Mouse (Mus musculus) spleen, adult 12 weeks (tissue): ENCODE results near the gene Tspan18.
A peak's percentile ranks its signal among the peaks of the same experiment; 100 is the strongest.

Experiments
- DNase-seq: peaks from one replicate; pipeline ENCODE4 v3.0.0; 2022; ENCODE audit warnings: low spot score

Gene Tspan18

DNA sequence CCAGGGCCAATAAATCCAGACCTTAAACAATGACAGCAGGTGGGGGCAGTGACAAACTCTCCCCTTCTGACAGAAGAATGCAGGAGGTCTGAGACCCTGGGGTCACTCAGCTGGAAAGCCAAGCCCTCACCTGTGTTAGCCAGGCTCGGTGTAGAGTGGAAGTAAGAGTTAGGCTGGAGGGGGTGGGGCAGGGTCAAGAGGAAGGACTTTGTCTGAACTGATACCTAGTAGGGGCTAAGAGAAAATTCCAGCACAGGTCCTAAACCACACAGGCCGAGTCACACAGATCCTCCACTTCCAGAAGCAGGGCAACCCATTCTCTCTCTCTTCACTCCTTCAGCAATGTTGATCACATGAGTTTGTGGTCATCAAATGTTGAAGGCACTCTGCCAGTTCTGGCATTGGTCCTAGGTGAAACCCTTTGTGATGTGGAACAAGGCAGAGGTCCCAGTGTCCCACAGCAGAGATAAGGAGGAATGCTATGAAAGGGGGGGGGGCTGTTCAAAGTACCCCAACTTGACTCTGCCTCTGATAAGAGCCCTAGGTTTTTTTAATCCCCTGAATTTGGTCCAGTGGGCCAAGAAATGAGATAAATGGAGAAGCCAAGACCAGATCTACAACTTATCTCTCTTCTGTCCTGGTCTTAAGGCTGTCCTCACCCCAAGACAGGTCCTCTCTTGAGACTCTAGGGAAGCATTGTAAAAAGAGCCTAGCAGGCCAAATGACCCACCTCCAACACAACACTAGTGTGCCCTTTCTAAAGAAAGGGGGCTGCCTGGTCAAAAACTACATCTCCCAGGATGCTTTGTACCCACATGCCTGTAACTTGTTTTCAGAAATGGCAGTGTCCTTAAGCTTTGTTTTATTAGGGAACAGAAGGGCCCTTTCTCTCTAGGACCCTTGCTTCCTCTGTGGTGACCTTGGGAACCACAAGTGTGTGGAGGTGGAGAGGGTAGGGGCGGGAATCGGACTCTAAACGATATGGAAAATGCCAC lies 71.7 kb downstream of the Tspan18 start:
- DNase-seq, result no peak

DNA sequence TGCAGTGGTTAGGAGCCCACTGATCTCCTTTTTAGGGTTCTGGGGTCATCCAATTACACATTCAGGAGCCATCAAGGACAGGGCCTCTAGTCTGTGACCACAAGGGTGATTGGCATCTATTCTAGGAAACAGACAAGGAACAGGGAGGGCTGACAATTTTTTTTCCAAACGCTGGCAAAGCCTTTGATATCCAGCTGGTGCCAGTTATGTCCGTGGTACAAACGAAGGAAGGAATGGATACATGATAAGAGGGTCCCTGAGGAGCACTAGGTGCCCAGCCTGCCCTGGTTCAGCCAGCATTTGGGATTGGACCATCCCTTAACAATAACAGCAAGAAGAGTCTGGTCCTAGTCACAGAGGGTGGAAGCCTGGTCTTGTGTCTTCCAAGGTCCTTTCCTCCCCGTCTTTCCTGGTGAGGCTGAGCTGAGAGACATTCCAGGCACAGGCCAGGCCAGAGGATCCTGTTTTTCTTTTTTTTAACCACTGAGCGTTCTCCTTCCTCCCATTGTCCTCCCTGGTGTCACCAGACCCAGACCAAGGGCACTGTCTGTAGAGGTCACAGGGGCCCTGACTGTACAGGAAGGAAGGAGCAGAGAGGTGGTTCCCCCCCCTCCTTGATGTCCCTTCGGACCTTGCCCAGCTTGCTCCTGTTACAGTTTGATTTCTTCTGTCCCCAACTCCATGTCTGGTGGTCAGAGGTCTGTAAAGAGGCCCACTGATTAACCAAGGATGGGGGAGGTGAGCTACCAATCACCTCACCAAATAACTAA lies 72.6 kb downstream of the Tspan18 start:
- DNase-seq, result no peak

DNA sequence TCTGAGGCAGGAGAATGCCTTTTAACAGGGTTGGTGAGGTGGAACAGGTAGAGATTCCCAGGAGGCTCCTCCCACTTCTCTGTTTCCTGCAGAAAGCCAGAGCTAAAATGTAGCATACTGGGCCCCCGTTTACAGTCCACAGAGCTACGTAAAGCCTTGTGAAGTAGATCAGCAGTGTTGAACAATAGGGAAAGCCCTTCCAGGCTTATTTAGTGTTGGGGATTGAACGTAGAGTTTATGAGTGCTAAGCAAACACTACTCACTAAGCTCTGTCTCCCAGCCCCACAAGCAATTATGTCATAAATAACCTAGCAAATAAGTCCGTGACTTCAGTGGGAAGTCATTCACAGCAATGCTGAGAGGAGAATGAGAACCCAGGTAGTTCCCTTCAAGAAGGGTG lies 76.7 kb downstream of the Tspan18 start:
- no peak for DNase-seq

DNA sequence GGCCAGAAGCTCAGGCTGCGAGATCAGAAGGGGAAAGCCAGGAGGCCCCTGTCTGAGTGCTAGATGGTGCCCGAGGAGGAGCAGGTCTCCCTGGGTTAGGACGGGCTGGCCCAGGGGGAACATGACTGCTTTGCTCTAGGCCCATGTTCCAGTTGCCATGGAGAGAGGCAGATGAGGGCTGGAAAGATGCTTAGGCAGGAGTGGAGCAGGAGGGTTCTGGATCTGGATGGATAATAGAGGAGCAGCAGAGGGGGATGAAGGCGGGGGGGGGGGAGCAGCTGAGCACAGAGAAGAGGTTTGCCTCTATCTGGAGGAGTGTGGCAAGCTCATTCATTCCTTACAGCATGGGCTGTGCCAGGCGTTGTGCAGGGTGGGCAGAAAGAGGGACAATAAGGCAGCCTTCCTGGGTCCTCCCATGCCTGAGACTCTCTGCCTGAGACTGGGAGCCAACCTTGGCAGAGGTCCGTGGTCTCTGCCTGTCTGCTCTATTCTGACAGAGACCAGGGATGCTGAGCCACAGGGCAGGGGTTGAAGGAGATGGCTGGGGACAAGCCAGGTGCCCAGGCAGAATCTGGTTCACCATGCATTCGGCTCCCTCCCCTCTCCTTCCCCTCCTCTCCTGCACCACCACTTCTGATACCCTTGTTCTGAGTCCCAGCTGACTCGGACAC lies 77.4 kb downstream of the Tspan18 start:
- no peak for DNase-seq

DNA sequence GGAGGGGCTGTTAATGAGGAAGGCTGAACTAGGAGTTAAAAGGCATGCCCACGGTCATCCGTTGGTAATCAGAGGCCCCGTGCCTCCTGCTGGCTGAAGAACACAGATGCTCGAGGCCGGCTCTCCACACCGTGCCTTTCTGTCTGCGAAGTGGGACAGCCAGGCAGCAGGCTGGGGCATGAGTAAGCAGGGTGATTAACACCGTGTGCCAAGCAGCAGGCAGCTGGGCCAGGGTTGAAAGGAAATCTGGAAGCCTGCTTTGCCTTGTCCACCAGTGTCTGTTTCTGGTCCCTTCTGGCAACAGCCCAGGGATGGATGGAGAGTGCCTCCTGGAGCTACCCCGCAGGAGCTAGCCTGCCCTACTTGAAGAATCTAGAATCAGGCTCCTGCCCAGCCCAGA lies 81.9 kb downstream of the Tspan18 start:
- no peak for DNase-seq

DNA sequence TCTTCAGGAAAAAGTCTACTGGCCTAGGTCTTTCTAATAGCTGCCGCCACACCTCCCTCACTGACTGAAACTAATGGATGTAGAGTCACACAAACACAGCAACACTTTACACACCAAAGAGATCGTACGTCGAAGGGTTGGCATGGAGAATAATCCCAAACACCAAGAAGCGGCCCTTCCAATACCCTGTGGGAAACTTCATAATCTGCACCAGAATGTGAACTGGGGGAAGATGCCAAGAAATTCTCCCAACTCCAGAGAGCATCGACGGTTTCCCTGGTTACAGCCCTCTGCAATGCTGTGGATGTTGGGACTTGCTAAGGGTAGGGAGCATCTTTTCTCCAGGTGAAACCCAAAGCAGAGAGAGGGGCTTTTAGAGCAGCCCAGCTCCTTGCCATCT lies 83.7 kb downstream of the Tspan18 start:
- no peak for DNase-seq

DNA sequence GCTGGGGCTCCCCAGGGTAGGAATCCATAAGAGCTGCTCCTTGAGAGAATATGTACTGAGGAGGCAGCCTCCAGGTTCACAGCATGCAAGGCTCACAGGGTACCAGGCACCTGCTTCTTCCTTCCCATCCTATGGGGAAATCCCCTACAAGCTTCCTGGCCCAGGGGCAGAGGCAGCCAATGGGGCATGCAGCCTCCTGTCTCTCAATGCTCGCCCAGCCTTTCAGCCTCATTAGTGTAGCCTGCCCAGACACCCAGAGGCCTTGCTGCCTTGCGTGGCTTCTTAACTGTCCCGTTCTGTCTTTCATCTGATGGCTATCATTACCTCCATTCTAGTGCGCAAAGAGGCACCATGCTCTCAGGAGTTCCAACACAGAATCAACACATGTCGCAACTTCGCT lies 85.2 kb downstream of the Tspan18 start:
- no peak for DNase-seq

DNA sequence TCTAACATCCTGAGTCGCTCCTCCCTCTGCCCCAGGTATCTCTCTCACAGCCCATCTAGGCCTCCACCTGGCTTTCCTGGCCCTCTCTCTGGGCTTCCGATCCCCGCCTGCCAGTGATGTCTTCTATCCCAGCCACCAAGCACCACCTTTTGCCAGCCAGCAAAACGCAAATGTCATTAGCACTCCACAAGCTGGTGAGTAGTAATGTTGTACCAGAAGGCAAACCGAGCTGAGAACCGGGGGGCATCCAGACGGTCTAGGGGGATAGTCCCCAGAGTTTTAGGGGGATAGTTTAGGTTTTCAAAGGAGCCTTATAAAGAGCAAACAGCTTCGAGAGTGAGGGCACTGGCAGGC lies 90.2 kb downstream of the Tspan18 start:
- DNase-seq, result no peak

DNA sequence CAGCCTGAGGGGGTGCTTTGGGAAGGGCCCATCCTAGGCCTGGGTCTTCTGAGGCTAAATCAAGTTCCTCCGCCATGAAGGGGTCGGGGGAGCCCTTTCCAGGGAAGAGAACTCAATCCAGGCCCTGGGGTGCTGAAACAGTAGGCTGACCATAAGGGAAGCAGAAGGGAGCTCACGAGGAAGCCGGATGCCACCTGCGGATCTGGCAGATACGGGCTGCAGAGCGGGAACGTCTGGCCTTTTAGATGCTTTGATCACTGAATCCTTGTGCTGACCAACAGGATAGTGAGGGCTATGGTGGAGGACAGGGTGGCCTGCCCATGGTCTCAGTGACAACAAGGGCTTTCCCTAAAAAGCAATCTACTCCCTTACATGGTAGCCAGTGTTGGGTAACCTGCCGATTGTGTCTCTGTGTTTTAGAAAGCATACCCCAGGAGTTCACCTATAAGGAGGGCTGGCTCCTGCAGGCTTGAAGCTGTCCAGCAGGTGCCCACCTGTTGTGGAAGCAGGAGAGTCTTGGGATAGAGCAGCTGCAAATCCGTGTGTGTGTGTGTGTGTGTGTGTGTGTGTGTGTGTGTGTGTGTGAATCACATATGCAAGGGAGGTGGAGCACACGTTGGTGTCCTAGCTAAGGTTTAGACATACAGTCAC lies 90.7 kb downstream of the Tspan18 start:
- no peak for DNase-seq

DNA sequence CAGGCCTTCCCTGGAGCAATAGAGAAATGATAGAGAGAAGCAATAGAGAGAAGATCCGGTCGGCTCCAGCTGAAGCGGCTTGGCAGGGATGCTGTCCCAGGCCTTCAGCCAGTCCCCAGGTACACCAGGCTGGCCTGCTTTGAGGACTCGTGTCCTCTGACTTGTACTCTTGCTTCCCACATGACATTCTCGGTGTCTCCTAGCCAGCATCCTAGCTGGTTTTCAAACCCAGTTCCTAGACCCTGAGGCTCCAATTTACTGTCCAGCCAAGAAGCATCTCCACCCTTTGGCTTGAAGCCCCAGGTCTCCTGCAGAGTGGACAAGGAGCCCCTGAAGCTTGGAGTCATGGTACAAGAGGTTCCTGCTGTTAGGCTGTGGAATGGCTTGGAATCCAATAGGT lies 92.1 kb downstream of the Tspan18 start:
- no peak for DNase-seq

DNA sequence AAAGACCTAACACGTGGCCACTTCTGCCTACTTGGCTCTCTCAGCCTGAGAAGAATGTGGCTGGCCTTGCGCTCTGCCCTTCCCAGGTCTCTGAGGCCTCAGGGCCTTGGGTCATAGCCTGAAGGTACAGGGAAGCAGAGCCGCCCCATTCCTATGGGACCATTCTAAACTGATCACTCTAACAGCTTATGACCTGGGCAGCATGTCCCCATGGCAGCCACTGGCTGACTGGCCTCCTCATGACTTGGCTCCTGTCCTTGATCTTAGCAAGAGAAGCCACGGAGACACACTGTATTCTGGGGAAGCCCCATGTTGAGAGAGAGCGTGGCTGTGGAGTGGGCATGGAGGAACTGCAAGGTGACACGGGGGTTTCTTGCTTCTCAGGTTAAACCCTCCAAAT lies 95.4 kb downstream of the Tspan18 start:
- no peak for DNase-seq

DNA sequence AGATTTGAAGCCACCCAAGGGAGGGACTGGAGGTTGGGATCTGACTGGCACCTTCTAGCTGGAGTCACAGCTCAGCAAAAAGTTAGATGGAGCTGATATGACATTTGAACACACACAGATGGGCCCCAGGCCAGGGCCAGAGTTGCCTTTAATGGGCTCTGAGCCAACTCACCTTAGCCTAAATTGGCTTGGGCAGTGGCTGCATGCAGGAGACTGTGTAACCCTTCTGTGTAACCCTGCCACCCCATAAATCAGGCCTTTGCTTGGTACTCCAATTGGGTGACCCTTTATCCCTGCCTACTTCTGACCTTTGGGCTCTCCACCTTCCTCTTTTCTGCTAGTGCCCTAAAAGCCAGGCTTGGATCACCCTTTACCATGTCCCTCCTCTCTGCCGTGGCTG lies 97.2 kb downstream of the Tspan18 start:
- no peak for DNase-seq

DNA sequence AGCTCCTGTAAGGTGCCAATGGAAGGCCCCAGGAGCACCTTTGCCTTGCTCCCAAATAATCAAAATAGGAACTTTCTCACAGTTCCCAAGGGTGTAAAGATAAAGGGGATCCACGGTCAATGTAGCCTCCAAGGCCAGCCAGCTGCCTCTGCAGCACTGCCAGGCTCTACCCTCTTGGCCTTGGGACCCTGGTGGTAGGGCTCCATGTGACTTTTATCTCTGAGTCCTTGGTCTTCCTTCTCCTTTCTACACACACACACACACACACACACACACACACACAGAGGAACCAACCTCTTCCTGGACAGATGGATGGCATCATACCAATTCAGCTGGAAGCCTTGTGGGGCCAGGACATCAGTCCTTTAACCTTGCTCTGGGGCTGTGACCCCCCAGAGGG lies 102.2 kb downstream of the Tspan18 start:
- DNase-seq, result no peak

DNA sequence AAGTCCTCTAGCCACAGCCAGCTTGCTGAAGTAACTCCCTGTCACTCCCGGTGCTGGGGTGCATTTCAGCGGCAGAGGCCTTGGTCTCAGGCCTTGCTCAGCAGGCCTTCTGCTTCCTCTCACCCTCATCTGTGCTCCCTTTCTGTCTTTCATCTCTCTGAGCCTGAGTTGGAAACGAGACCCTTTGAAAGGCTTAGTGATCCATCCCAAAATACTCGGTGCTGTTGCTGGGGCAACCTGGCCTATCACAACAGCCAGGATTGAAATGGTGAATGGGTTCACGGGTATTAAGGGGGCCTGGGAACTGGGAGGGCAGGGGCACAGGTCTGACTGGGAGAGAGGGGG lies 105.9 kb downstream of the Tspan18 start:
- no peak for DNase-seq

DNA sequence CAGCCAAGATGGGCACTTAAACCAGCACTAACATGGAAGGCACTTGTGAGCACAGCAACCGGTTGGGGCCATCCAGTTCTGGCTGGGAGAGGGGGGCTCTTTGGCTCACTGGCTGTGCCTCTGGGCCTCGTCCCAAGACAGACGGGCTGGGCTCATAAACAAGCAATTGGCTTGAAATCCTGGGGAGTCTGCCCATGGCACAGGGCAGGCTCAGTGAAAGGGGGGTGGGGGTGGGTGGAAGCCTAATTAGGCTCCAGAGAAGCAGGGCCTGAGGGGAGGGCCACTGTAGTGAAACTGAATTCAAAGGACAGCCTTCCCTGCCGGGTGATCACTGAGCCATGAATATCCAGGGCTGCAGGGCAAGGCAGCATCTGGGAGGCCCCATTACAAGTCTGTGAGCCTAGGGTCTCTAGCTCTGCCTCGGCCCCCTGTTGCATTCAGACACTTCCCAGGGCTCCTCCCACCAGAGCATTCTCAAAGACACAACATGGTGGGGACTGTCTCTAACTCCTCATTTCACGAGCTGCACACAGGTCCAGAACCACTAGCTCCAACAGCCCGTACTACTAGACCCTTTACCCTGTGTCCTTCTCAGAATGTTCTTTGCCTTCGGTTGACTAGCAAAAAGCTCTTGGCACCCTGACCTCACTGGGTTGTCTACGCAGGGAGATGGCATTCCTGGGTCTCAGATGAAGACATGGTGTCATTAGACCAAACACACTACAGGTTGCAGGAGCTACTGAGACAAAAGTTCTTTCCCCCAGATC lies 106.4 kb downstream of the Tspan18 start:
- DNase-seq, result no peak

DNA sequence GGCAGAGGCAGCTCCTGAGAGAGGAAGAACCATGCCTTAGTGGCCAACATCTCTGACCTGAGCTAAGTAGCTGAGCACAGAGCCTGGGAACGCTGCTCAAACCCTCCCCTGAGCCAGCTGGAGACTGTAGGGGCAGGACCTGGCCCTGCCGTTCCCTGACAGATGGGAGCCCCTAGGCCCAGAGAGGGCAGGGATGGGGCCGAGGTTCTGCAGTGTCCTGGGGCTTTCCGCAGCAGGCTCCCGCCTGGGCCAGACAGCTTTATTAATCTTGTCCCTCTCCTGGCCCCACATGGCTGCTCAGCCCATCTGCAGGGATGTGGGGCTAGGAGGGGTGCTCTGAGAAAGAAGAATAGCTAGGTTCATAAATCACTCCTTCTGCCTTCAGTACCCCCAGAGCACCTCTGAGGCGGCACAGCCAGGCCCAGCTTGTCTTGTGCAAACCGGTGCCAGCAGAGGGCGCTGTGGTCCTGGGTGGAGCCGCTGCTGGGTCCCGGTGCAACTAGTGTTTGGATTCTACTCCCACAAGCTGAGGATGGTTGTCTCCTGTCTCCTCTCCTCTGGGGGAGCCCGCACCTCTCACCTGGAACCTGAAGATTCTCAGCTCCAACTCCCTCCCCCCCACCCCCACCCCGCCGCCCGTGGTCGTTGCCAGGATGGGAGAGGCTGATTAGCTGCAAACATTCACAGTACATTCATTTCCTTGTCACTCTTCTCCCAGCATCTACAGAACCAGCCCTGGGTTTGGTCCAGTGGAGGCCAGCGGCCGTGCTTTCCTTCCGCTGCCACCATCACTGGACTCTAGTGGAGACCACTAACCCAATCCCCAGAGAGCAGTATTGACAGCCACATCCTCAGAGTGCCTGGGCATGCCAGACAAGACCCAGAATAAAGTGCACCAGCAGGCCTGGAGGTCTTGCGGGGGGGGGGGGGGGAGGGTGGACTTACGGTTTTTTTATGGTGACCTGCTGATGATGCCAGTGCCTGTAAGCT lies 107.4 kb downstream of the Tspan18 start:
- DNase-seq, result peak; percentile 20

DNA sequence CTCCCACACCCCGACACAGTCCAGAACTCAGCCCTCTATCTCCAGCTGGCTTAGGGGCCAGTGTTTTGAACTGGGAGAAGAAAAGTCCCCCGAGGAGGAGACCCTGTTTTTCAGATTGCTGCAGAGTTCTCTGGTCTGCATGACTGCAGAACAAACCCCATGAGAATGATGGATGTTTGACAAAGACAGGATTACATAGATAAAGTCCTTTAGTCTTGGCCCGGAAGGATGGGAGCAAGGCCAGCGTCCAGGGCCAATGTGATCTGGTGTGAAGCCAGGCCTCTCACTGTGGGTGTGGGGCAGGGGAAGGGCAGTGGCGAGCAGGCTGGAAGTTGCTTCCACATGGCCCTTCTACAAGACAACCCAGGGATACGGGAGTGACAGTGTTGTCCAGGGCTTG lies 110.8 kb downstream of the Tspan18 start:
- no peak for DNase-seq

DNA sequence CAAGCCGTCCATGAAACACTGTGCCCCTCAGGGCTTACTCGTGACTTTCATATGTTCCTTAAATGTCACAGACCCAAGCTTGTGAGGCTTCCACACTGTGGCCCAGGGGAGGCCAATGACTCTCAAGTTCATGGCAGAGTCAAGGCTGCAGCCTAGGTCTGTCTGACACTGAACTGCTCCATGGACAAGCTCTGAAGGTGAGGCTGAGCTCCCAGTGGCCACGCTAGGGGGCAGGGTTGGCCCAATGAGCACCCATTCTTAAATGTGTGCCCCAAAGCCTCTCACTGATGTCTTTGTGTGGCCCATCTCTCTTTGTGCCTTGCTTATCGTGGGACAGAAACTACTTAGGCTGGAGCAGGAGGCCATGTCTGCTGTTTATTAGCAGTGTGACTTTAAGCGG lies 113.9 kb downstream of the Tspan18 start:
- no peak for DNase-seq

DNA sequence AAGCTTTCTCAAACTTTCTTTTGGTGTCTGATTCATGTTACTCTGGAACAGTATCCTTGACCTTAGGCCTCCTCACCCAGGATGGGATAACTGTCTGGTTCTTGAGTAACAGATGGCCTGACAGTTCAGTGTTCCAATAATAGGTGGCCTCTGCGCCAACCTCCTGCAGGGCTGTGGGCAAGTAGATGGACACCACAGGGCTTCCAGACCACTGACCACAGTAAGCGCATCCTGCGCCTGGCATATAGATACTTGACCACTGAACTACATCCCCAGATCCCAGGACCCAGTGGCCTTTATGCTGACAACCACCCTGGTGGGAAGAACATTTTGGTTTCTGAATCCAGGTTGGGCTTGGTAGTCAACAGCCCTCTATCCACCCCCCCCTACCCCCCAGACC lies 114.7 kb downstream of the Tspan18 start:
- DNase-seq, result no peak

DNA sequence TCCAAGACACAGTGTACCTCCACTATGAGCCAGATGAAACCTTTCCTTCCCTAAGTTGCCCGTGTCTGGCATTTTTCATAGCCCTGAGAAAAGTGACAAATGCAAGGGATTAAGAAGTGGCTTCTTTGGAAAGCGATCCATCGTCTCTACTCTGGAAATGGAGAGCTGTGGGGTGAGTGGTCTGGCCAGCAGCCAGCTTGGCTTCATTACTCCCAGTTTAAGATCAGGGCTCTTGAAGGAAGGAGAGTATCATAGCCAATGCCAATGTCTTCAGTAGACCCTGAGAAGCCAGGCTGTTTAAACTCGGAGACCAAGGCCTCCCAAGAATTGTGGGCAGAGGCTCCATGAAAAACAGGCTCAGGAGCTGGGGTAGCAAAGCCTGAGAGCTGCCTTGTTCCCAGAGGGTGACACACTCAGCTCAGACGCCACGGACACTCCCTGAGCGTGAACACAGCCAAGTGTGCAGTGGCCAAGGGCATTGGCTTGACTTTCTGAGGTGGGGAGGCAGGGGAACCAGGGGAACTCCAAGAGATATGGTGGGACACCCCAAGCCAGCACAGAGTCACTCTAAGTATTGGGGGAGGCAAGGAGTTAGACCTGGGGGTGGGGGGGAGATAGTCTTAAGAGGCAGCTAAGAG lies 115.8 kb downstream of the Tspan18 start:
- no peak for DNase-seq
